Mouse (Mus musculus): ENCODE measurements around the gene Atp5e.

The Atp5e gene

GRCm38 (mm10) chr2:174446905-174447304, 17.0 kb downstream of the Atp5e start:
- no peak for DNase-seq (ENCODE audit: low read depth, low spot score)

- no peak for DNase-seq (ENCODE audit: low read depth, low spot score)
These were observed 17.4 kb downstream of the Atp5e start for GRCm38 (mm10) chr2:174446492-174446891.

GRCm38 (mm10) chr2:174445018-174445417, 18.9 kb downstream of the Atp5e start:
- DNase-seq (ENCODE audit: low read depth, low spot score), result no peak

GRCm38 (mm10) chr2:174444359-174444758, 19.5 kb downstream of the Atp5e start:
- no peak for DNase-seq (ENCODE audit: low read depth, low spot score)

GRCm38 (mm10) chr2:174443046-174443445, 20.9 kb downstream of the Atp5e start:
- DNase-seq (ENCODE audit: low read depth, low spot score), result no peak

DNA sequence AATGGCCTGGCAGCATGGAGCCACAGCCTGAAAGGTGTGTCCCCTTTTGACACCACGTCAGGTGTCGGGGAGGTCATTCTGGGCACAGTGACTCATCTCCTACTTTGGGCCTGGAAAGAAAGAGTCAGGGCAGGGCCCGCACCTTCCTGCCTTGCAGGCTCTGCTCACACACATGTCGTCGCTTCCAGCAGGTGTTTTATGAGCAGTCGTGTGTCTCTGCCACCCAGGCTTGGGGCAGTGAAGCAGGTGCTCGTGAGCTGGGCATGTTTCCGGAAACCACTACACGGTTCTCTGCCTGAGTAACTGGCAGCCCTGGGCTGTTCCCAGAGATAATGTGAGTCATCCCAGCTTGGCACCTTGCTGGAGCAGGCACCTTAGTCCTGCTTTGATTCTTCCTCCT, 21.4 kb downstream of the Atp5e start:
- DNase-seq (ENCODE audit: low read depth, low spot score), result peak; percentile 49

- DNase-seq (ENCODE audit: low read depth, low spot score), result no peak
These were observed 22.0 kb downstream of the Atp5e start for GRCm38 (mm10) chr2:174441898-174442297.

DNA sequence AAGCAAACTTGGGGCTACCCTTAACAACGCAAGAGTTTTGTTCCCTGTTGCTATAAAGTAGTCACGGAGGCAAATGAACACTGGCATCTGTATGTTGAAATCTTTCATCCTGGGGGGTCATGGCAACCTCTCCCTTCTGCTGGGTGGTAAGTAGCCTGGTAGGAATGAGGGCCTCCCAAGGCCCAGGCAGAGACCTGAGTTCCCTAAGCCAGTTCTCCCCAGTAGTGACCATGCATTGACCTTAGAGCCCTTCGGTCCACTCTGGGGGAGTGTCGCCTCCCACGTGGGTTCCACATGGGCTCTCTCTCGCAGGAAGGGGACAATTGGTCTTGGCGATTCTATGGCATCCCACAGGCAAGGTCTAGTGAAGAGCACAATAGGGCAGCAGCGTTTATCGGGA, 23.9 kb downstream of the Atp5e start:
- DNase-seq (ENCODE audit: low read depth, low spot score), result no peak

GRCm38 (mm10) chr2:174439450-174439838, 24.5 kb downstream of the Atp5e start:
- no peak for DNase-seq (ENCODE audit: low read depth, low spot score)

GRCm38 (mm10) chr2:174438737-174439449, 25.0 kb downstream of the Atp5e start, which contains the start of gene Ctsz:
TSS of gene Ctsz (minus strand) at chr2:174439039.
- peak; percentile 81 for DNase-seq (ENCODE audit: low read depth, low spot score)

DNA sequence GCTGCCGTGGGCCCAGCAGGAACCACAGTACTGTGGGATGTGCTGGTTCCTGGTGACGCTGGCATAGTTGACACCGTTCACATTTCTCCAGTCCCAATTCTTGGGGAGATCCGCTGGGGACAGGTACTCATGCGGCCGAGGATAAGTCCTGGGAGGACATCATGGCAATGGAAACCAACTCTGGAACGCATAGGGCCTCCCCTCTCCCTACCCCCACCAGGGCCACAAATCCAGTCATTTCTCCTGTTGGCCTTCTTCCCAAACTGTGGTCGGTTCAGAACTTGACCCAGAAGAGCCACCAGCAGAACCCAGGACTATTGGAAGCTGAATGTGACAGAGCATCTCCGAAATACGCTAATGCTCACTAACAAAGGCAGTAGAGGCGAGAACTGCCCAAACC, 25.7 kb downstream of the Atp5e start:
- no peak for DNase-seq (ENCODE audit: low read depth, low spot score)

- peak; percentile 30 for DNase-seq (ENCODE audit: low read depth, low spot score)
These were observed 26.3 kb downstream of the Atp5e start for GRCm38 (mm10) chr2:174437697-174437982.

GRCm38 (mm10) chr2:174436916-174437696, 26.8 kb downstream of the Atp5e start:
- no peak for DNase-seq (ENCODE audit: low read depth, low spot score)

DNA sequence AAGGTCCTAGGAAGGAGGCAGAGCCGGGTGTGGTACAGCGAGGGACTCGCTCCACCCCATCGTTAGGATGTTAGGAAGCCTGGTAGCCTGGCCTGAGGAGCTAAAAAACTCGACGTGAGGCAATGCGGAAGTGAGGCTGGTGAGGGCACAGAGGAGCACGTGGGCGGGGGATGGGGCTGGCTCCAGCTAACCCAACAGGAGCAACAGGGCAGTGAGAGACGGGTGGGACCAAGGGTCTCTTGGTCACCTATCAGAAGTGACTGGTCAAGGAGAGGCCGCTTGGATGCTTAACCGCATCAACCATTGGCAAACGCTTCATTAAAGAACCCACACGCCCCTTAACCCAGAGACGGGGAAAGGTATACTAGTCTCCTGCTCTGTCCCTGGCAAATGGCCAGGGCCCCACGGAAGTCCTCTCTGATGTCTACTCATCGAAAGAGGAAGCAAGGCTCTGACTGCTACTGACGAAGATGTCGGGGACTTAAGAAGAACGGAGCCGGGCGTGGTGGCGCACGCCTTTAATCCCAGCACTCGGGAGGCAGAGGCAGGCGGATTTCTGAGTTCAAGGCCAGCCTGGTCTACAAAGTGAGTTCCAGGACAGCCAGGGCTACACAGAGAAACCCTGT, 27.7 kb downstream of the Atp5e start:
- peak; percentile 34 for DNase-seq (ENCODE audit: low read depth, low spot score)

DNA sequence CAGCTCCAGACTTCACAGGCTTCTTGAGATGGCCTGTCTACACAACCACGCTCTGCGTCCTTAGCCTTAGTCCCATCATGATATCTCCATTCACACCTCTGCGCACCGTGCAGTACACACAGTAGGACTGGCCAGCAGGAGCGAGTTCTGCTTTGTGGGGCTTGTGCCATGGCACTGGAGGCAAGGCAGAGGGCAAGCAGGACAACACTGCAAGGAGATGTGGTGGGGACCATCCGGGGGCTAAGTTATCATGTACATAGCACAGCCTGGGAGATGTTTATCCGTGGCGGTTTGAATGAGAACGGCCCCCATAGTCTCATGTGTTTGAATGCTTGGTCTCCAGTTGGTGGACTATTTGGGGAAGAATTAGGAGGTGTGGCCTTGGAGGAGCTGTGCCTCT, 29.0 kb downstream of the Atp5e start:
- no peak for DNase-seq (ENCODE audit: low read depth, low spot score)

GRCm38 (mm10) chr2:174428996-174429591, 34.8 kb downstream of the Atp5e start:
- DNase-seq (ENCODE audit: low read depth, low spot score), result no peak

DNA sequence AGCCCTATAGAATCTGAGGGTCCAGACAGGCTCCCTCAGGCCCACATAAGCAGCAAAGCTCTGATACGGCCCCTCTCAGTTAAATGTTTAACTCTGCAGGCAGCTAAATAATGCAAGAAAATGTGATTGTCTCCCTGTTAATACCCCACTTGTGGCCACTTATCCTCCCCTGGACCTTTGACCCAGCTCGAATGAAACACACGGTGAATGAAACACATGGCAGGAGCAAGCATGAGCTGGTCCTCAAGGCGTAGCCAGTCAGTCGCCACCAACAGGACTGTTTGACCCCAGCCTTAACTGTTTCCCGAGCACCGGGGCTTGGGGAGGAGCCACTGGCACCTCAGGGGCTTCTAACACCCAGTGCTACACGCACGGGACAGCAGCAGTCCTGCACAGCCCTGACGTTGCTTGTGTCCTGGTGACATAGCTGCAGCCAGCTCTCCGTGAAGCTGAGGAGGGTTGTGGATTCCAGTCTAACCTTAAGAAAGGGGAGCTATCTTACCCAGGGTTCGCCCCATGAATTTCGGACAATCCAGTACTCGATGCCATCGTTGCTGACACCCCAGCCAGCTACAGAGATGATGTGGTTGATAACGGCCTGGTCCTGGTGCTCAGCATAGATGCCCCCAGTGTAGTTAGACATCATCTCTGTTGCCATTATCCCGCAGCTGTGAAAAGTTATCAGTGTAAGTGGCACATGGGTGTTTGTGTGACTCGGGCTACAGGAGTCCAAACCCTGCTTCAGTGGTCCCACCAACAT, 35.6 kb downstream of the Atp5e start:
- DNase-seq (ENCODE audit: low read depth, low spot score), result no peak

DNA sequence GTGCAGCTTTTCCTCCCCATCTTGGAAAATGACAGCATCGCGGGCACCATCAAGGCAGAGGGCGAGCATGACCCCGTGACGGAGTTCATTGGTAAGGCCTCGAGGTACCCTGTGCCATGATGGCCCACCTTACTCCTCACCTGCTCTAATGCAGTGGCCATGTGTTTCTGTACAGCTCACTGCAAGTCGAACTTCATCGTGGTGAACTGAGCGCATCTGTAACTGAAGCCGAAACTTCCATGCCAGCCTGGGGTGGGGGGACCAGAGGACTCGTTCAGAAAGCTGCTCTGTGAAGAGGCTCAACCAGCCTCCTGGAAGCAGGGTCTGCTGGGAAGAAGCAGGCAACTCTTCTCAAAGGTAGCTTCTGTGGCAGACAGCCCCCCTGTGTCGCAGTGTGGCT, 37.0 kb downstream of the Atp5e start:
- no peak for DNase-seq (ENCODE audit: low read depth, low spot score)

GRCm38 (mm10) chr2:174424301-174425085, 39.4 kb downstream of the Atp5e start:
- DNase-seq (ENCODE audit: low read depth, low spot score), result no peak

DNA sequence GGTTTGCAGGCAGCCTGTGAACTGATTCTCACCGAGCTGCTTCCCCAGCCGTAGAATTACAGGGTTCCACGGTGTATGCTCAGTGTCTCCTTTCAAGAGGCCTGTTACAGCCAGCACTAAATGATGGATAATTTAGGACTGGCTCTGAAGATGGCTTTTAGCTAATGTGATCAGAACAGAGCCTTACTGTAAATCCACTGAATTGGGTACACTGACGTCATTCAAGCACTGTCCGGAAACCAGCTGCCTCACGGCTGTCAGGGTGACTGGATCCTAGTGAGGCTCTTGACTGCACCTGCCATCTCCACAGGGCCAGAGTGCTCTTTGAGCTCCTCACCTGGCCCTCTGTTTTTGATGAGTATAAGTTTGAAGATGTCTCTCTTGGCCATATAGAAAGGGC, 42.8 kb downstream of the Atp5e start:
- no peak for DNase-seq (ENCODE audit: low read depth, low spot score)

Data from CD4-positive, CD25-positive, alpha-beta regulatory T cell, adult 2 months (primary cell).